8 mouse cellular contexts compared by ENCODE assay signal in genomic region chr11:79973626-79974476, GRCm38 (mm10). TPM values are rescaled to one million over a fixed set of nuclear protein-coding genes. Genes with fewer than 3 reads are reported as not detected.
DNase-seq lines count a peak whose midpoint lies in the region; ATAC-seq and TF ChIP-seq lines count a peak whose summit lies in the region.

No protein-coding gene starts in this region.

- no peaks in the 10 kb centered on the region for H3K36me3 ChIP-seq in forebrain, embryonic 13.5 days (ENCODE audit: poor library complexity, severe bottlenecking)
- H3K36me3 ChIP-seq in intestine, embryonic 14.5 days (ENCODE audit: control insufficient read depth, insufficient read depth, low read length): no peaks in the 10 kb centered on the region
- no peaks in the 10 kb centered on the region for H3K36me3 ChIP-seq in liver, postnatal 0 days (replicated peaks; ENCODE audit: insufficient read depth, low read length)
- no peaks in the 10 kb centered on the region for H3K36me3 ChIP-seq in neural tube, embryonic 12.5 days

- H3K9ac ChIP-seq in forebrain, embryonic 13.5 days: peak overlapping the region; percentile 83
- 0 out of 2 replicates have a peak overlapping the region, but pooled peaks have one; percentile 20 for H3K9ac ChIP-seq in intestine, embryonic 14.5 days (ENCODE audit: low read length)
- H3K9ac ChIP-seq in liver, postnatal 0 days (replicated peaks): peak overlapping the region; percentile 49
- H3K9ac ChIP-seq in neural tube, embryonic 12.5 days: peak overlapping the region; percentile 59

- ATAC-seq in forebrain, embryonic 13.5 days: 0 out of 2 replicates have a peak, but pooled peaks have one; percentile 36
- peak; percentile 47; the same call in 1 of the 2 replicates for ATAC-seq in intestine, embryonic 14.5 days (replicated peaks; ENCODE audit: low FRiP score, low TSS enrichment, low read depth)
- ATAC-seq in liver, postnatal 0 days: peak; percentile 23; the same call in 1 of the 2 replicates
- ATAC-seq in neural tube, embryonic 12.5 days (ENCODE audit: low FRiP score, low read depth): peak; percentile 41; the same call in 1 of the 2 replicates

- peak overlapping the region; percentile 65 for H3K4me3 ChIP-seq in brown adipose tissue, adult 24 weeks (ENCODE audit: insufficient read depth, low read depth, low read length)
- peak overlapping the region; percentile 61 for H3K4me3 ChIP-seq in forebrain, embryonic 13.5 days
- H3K4me3 ChIP-seq in intestine, embryonic 14.5 days (ENCODE audit: low read depth, low read length): peak overlapping the region; percentile 43
- H3K4me3 ChIP-seq in liver, postnatal 0 days (ENCODE audit: low read depth, low read length): peak overlapping the region; percentile 54
- H3K4me3 ChIP-seq in neural tube, embryonic 12.5 days: peak overlapping the region; percentile 48

- H3K4me1 ChIP-seq in brown adipose tissue, adult 24 weeks (ENCODE audit: control insufficient read depth, insufficient read depth, insufficient read length, low read length): no peaks in the 10 kb centered on the region
- H3K4me1 ChIP-seq in forebrain, embryonic 13.5 days: peaks cover 11% of the 10 kb centered on the region
- H3K4me1 ChIP-seq in intestine, embryonic 14.5 days (replicated peaks; ENCODE audit: control insufficient read depth, insufficient read depth, low read length): peaks cover 7% of the 10 kb centered on the region
- H3K4me1 ChIP-seq in liver, postnatal 0 days (ENCODE audit: insufficient read depth): peaks cover 12% of the 10 kb centered on the region
- H3K4me1 ChIP-seq in neural tube, embryonic 12.5 days: peaks cover 15% of the 10 kb centered on the region

- TF ChIP-seq CTCF in liver, postnatal 0 days (IDR thresholded peaks at IDR 0.05; ENCODE audit: low read depth): no peak

- H3K27me3 ChIP-seq in forebrain, embryonic 13.5 days: no peaks in the 10 kb centered on the region
- peaks cover 35% of the 10 kb centered on the region for H3K27me3 ChIP-seq in intestine, embryonic 14.5 days (replicated peaks; ENCODE audit: control insufficient read depth, insufficient read depth, low read length)
- peaks cover 24% of the 10 kb centered on the region for H3K27me3 ChIP-seq in liver, postnatal 0 days (ENCODE audit: insufficient read depth, low read length)
- peaks cover 21% of the 10 kb centered on the region for H3K27me3 ChIP-seq in neural tube, embryonic 12.5 days (replicated peaks)

- DNase-seq in spleen, adult 12 weeks (ENCODE audit: low spot score): peak; percentile 3
- no peak for DNase-seq in spleen, postnatal 36 days (ENCODE audit: low spot score in 2 of 2)
- peak; percentile 78 for DNase-seq in intestine, embryonic 14.5 days (ENCODE audit: low spot score)
- peak; percentile 41 for DNase-seq in liver, postnatal 0 days
- DNase-seq in urinary bladder, postnatal 36 days (ENCODE audit: low spot score in 2 of 2): no peak

- under 1% methylated on average over 41 of the region's 41 CpGs for WGBS in forebrain, embryonic 13.5 days
- under 1% methylated on average over 41 of the region's 41 CpGs for whole genome bisulfite sequencing in intestine, embryonic 14.5 days
- WGBS in liver, postnatal 0 days (ENCODE audit: insufficient replicate concordance): 1% methylated on average over 41 of the region's 41 CpGs
- under 1% methylated on average over 41 of the region's 41 CpGs for WGBS in neural tube, embryonic 12.5 days

- no peak for TF ChIP-seq EP300 in liver, postnatal 0 days (IDR thresholded peaks at IDR 0.05; ENCODE audit: low read depth)

- H3K4me2 ChIP-seq in forebrain, embryonic 13.5 days: peak overlapping the region; percentile 83
- H3K4me2 ChIP-seq in intestine, embryonic 14.5 days (ENCODE audit: low read length): peak overlapping the region; percentile 87
- peak overlapping the region; percentile 90 for H3K4me2 ChIP-seq in liver, postnatal 0 days (ENCODE audit: low read depth, low read length)
- H3K4me2 ChIP-seq in neural tube, embryonic 12.5 days (replicated peaks): peak overlapping the region; percentile 82

- no peak overlapping the region for H3K27ac ChIP-seq in brown adipose tissue, adult 24 weeks (replicated peaks; ENCODE audit: low read depth, low read length)
- peak overlapping the region; percentile 91 for H3K27ac ChIP-seq in forebrain, embryonic 13.5 days
- H3K27ac ChIP-seq in intestine, embryonic 14.5 days (ENCODE audit: low read depth): no peak overlapping the region
- H3K27ac ChIP-seq in liver, postnatal 0 days (ENCODE audit: low read depth): no peak overlapping the region
- no peak overlapping the region for H3K27ac ChIP-seq in neural tube, embryonic 12.5 days

- H3K9me3 ChIP-seq in forebrain, embryonic 13.5 days (replicated peaks): no peaks in the 10 kb centered on the region
- H3K9me3 ChIP-seq in intestine, embryonic 14.5 days (ENCODE audit: control insufficient read depth, low read length): no peaks in the 10 kb centered on the region
- no peaks in the 10 kb centered on the region for H3K9me3 ChIP-seq in liver, postnatal 0 days (ENCODE audit: low read length)
- H3K9me3 ChIP-seq in neural tube, embryonic 12.5 days: no peaks in the 10 kb centered on the region

RNA-seq across cellular contexts. Expression of gene Utp6, which starts 11.7 kb away (rescaled TPM):
- polyA plus RNA-seq in brown adipose tissue, adult 24 weeks (2012; ENCODE audit: insufficient read depth, insufficient read length, missing spikeins): 21.2 and 27.0 TPM in 2 replicates
- polyA plus RNA-seq in forebrain, embryonic 13.5 days (2015; fragmentation: Nextera tagmentation; extraction: Ambion mirVana): 58.1 and 62.3 TPM in 2 replicates
- polyA plus RNA-seq in intestine, embryonic 14.5 days (2014; fragmentation: Nextera tagmentation; extraction: Ambion mirVana): 53.5 and 60.3 TPM in 2 replicates
- polyA plus RNA-seq in liver, postnatal 0 days (2015; fragmentation: Nextera tagmentation; extraction: Ambion mirVana): 15.1 and 15.9 TPM in 2 replicates
- polyA plus RNA-seq in neural tube, embryonic 12.5 days (2016; fragmentation: Nextera tagmentation; extraction: Ambion mirVana): 61.6 and 62.6 TPM in 2 replicates

RNA-seq across cellular contexts. Expression of gene Suz12, which starts 19.1 kb away (rescaled TPM):
- 15.0 and 20.6 TPM in 2 replicates for polyA plus RNA-seq in brown adipose tissue, adult 24 weeks (2012; ENCODE audit: insufficient read depth, insufficient read length, missing spikeins)
- 31.9 and 33.3 TPM in 2 replicates for polyA plus RNA-seq in forebrain, embryonic 13.5 days (2015; fragmentation: Nextera tagmentation; extraction: Ambion mirVana)
- polyA plus RNA-seq in intestine, embryonic 14.5 days (2014; fragmentation: Nextera tagmentation; extraction: Ambion mirVana): 29.6 and 30.1 TPM in 2 replicates
- polyA plus RNA-seq in liver, postnatal 0 days (2015; fragmentation: Nextera tagmentation; extraction: Ambion mirVana): 10.7 and 11.2 TPM in 2 replicates
- 23.7 and 24.3 TPM in 2 replicates for polyA plus RNA-seq in neural tube, embryonic 12.5 days (2016; fragmentation: Nextera tagmentation; extraction: Ambion mirVana)

Comparison
In these comparisons a context has a peak if more than half of its experiments do, and no peak if none do; other contexts are left out.
1. DNase-seq: peak in spleen, adult 12 weeks (single experiment), intestine, embryonic 14.5 days (single experiment) and liver, postnatal 0 days (single experiment); none in spleen, postnatal 36 days (0 of 2) and urinary bladder, postnatal 36 days (0 of 2).
2. H3K9ac ChIP-seq: peak in every context shown above with its lines; median percentile 83 in forebrain, embryonic 13.5 days; 59 in neural tube, embryonic 12.5 days; 49 in liver, postnatal 0 days; 20 in intestine, embryonic 14.5 days.
3. Peak in every context shown above with its lines, with median percentiles within 50 percentile points of each other: H3K4me3 ChIP-seq, ATAC-seq and H3K4me2 ChIP-seq.